Mouse (Mus musculus) liver, embryonic 12.5 days (tissue): ENCODE data around the gene Col4a3. TPM values are rescaled to one million over a fixed set of nuclear protein-coding genes. Genes with fewer than 3 reads are reported as not detected.

ENCODE experiments used
- ATAC-seq: fragments of 200-750 bp; cut with Nextera tagmentation; 2 replicates; pipeline ENCODE4 v1.8.0; 2017; ENCODE audit warnings: moderate number of reproducible peaks, mild to moderate bottlenecking, moderate library complexity
- H3K27ac ChIP-seq: fragments of 300-500 bp; sonication (generic); 2 replicates; pipeline ENCODE4 v1.5.1; 2016; ENCODE audit warnings: mild to moderate bottlenecking
- H3K27me3 ChIP-seq: fragments of 300-500 bp; sonication (generic); replicated peaks from 2 replicates; pipeline ENCODE4 v1.6.1; 2016; ENCODE audit warnings: mild to moderate bottlenecking, moderate library complexity
- H3K36me3 ChIP-seq: fragments of 300-500 bp; sonication (generic); 2 replicates; pipeline ENCODE4 v1.6.1; 2016; ENCODE audit warnings: mild to moderate bottlenecking, moderate library complexity
- H3K4me1 ChIP-seq: fragments of 300-500 bp; sonication (generic); 2 replicates; pipeline ENCODE4 v1.6.1; 2016
- H3K4me2 ChIP-seq: fragments of 300-500 bp; sonication (generic); 2 replicates; pipeline ENCODE4 v1.6.1; 2016; ENCODE audit warnings: mild to moderate bottlenecking, moderate library complexity
- H3K4me3 ChIP-seq: fragments of 300-500 bp; sonication (generic); 2 replicates; pipeline ENCODE4 v1.5.1; 2016; ENCODE audit warnings: mild to moderate bottlenecking, moderate library complexity
- H3K9ac ChIP-seq: fragments of 300-500 bp; sonication (generic); 2 replicates; pipeline ENCODE4 v1.6.1; 2016; ENCODE audit warnings: mild to moderate bottlenecking, moderate library complexity
- H3K9me3 ChIP-seq: fragments of 300-500 bp; sonication (generic); replicated peaks from 2 replicates; pipeline ENCODE4 v1.6.1; 2016; ENCODE audit warnings: mild to moderate bottlenecking, moderate library complexity
- WGBS: fragments of 180-500 bp; shearing (Covaris S2); methylation state at CpG from one replicate; pipeline ENCODE4 v1.1.7; 2016; ENCODE audit not compliant: insufficient replicate concordance; 5-methylcytosine and 5-hydroxymethylcytosine counted together
- polyA plus RNA-seq: library from polyadenylated mRNA; unstranded; fragments of >200 nt; fragmentation: Nextera tagmentation; extraction: Ambion mirVana; gene quantifications from 2 replicates; pipeline ENCODE4 v1.2.1, GENCODE M21; 2016

Gene Col4a3
- polyA plus RNA-seq, 1 experiment from 2014 or later = 0.15 TPM

DNA sequence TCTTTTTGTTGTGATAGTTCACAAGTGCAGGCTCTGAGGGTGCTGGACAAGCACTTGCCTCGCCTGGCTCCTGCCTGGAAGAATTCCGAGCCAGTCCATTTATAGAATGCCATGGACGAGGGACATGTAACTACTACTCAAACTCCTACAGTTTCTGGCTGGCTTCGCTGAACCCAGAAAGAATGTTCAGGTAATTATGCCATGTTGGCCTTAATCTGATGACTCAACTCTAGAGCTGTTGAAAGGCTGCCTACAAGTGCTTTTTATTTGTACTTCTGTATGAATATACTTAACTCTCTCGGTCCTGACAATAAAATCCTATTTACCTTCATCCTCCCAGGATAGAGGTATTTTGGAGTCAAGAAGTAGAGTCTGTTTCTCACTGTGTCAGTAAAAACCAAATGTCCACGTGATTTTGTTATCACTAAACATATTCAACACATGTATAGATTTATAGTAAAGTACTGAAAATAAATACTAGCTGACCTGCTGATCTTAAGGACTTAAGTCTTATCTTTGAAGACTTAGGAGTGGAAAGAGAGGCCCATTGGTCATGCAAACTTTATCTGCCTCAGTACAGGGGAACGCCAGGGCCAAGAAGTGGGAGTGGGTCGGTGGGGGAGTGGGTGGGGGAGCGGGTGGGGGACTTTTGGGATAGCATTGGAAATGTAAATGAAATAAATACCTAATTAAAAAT lies 131.2 kb downstream of the Col4a3 start:
- Histone ChIP-seq H3K27ac (peak overlapping the region; percentile 72), H3K4me3 (no peak overlapping the region), H3K9me3 (no peaks in the 10 kb centered on the region), H3K9ac (no peak overlapping the region), H3K27me3 (peaks cover 3% of the 10 kb centered on the region; the same call in 1 of the 2 replicates), H3K4me1 (peaks cover 30% of the 10 kb centered on the region), H3K36me3 (no peaks in the 10 kb centered on the region), H3K4me2 (peak overlapping the region; percentile 29)
- peak; percentile 83 for ATAC-seq
- WGBS = 50% methylated on average over 9 of the region's 9 CpGs

- H3K4me3 ChIP-seq = peak within 1 kb of the TSS; percentile 84
- H3K4me2 ChIP-seq = peak within 1 kb of the TSS; percentile 88
- H3K9ac ChIP-seq = peak within 1 kb of the TSS; percentile 94
- no peaks in the 10 kb centered on the region for H3K9me3 ChIP-seq
- peaks cover 31% of the 10 kb centered on the region for H3K4me1 ChIP-seq
- 9% methylated on average over 38 of the region's 38 CpGs for WGBS
- peak within 1 kb of the TSS; percentile 95 for H3K27ac ChIP-seq
- peaks cover 4% of the 10 kb centered on the region; the same call in 1 of the 2 replicates for H3K27me3 ChIP-seq
- peaks cover 23% of the 10 kb centered on the region for H3K36me3 ChIP-seq
- ATAC-seq = peak; percentile 95
These were observed 137.8 kb downstream of the Col4a3 start, which contains the start of gene Mff for GRCm38 (mm10) chr1:82724339-82725025. Gene Mff (plus strand): TSS chr1:82724890.

- peak; percentile 96 for ATAC-seq
- Histone ChIP-seq H3K4me1 (peaks cover 23% of the 10 kb centered on the region), H3K9ac (peak overlapping the region; percentile 94), H3K4me2 (peak overlapping the region; percentile 88), H3K4me3 (peak overlapping the region; percentile 84), H3K36me3 (peaks cover 31% of the 10 kb centered on the region), H3K27me3 (peaks cover 4% of the 10 kb centered on the region; the same call in 1 of the 2 replicates), H3K27ac (peak overlapping the region; percentile 95), H3K9me3 (no peaks in the 10 kb centered on the region)
- 1% methylated on average over 37 of the region's 37 CpGs for WGBS
These were observed 138.5 kb downstream of the Col4a3 start for GRCm38 (mm10) chr1:82725026-82725874.

- Histone ChIP-seq H3K4me1 (peaks cover 23% of the 10 kb centered on the region), H3K9me3 (no peaks in the 10 kb centered on the region), H3K27ac (peak overlapping the region; percentile 95), H3K27me3 (peaks cover 4% of the 10 kb centered on the region; the same call in 1 of the 2 replicates), H3K36me3 (peaks cover 36% of the 10 kb centered on the region), H3K9ac (peak overlapping the region; percentile 94), H3K4me2 (peak overlapping the region; percentile 88), H3K4me3 (peak overlapping the region; percentile 84)
- peak; percentile 57 for ATAC-seq
- WGBS = 4% methylated on average over 4 of the region's 4 CpGs
These were observed 139.1 kb downstream of the Col4a3 start for GRCm38 (mm10) chr1:82725875-82726185.

GRCm38 (mm10) chr1:82726482-82726881 lies 139.8 kb downstream of the Col4a3 start:
- H3K4me1 ChIP-seq = peaks cover 23% of the 10 kb centered on the region
- H3K4me3 ChIP-seq = peak overlapping the region; percentile 84
- ATAC-seq = no peak
- H3K27ac ChIP-seq = peak overlapping the region; percentile 95
- H3K4me2 ChIP-seq = peak overlapping the region; percentile 88
- 27% methylated on average over 5 of the region's 5 CpGs for WGBS
- H3K36me3 ChIP-seq = peaks cover 43% of the 10 kb centered on the region
- no peaks in the 10 kb centered on the region for H3K9me3 ChIP-seq
- H3K27me3 ChIP-seq = peaks cover 4% of the 10 kb centered on the region; the same call in 1 of the 2 replicates
- H3K9ac ChIP-seq = peak overlapping the region; percentile 94

- Histone ChIP-seq H3K36me3 (peaks cover 96% of the 10 kb centered on the region), H3K4me2 (no peak overlapping the region), H3K27ac (no peak overlapping the region), H3K27me3 (no peaks in the 10 kb centered on the region), H3K4me1 (peaks cover 16% of the 10 kb centered on the region), H3K9ac (no peak overlapping the region), H3K4me3 (no peak overlapping the region), H3K9me3 (no peaks in the 10 kb centered on the region)
- peak; percentile 71 for ATAC-seq
- WGBS = 53% methylated on average over 1 of the region's 1 CpGs
These were observed 146.6 kb downstream of the Col4a3 start for GRCm38 (mm10) chr1:82733357-82733756.

GRCm38 (mm10) chr1:82738066-82738465 lies 151.3 kb downstream of the Col4a3 start:
- H3K4me1 ChIP-seq = peaks cover 7% of the 10 kb centered on the region
- H3K4me2 ChIP-seq = no peak overlapping the region
- ATAC-seq = no peak
- H3K9me3 ChIP-seq = no peaks in the 10 kb centered on the region
- H3K27me3 ChIP-seq = no peaks in the 10 kb centered on the region
- H3K9ac ChIP-seq = no peak overlapping the region
- no peak overlapping the region for H3K4me3 ChIP-seq
- no peak overlapping the region for H3K27ac ChIP-seq
- 75% methylated on average over 1 of the region's 1 CpGs for WGBS
- peaks cover 84% of the 10 kb centered on the region for H3K36me3 ChIP-seq

GRCm38 (mm10) chr1:82741539-82741938 lies 154.8 kb downstream of the Col4a3 start:
- Histone ChIP-seq H3K9ac (no peak overlapping the region), H3K4me2 (no peak overlapping the region), H3K9me3 (no peaks in the 10 kb centered on the region), H3K27me3 (no peaks in the 10 kb centered on the region), H3K4me3 (no peak overlapping the region), H3K36me3 (peaks cover 72% of the 10 kb centered on the region), H3K27ac (no peak overlapping the region), H3K4me1 (0 out of 2 replicates have a peak, but pooled peaks cover 4% of the 10 kb centered on the region)
- no peak for ATAC-seq
- 76% methylated on average over 7 of the region's 7 CpGs for WGBS

GRCm38 (mm10) chr1:82743962-82744361 lies 157.2 kb downstream of the Col4a3 start:
- Histone ChIP-seq H3K9ac (no peak overlapping the region), H3K4me3 (no peak overlapping the region), H3K9me3 (no peaks in the 10 kb centered on the region), H3K4me1 (peaks cover 18% of the 10 kb centered on the region), H3K27ac (no peak overlapping the region), H3K4me2 (no peak overlapping the region), H3K36me3 (peaks cover 67% of the 10 kb centered on the region), H3K27me3 (no peaks in the 10 kb centered on the region)
- ATAC-seq = no peak
- WGBS = 85% methylated on average over 3 of the region's 3 CpGs

DNA sequence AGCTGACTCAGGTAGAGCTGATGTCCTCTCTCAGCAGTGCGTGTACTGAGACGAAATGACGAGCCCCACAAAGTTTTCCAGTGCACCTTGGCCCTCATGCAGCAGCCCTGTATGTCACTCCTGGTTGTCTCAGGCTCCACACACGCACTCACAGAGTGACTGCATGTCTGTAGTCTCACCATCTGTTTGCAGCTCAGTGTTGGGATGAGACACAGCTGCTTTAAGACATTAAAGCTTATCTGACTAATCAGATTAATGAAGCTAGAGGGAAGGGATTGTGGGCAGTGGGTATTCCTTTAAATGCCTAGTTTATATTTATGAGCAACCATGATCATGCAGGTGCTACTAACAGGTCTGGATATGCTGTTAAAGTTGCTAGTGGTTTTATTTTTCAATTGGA lies 159.7 kb downstream of the Col4a3 start:
- Histone ChIP-seq H3K27me3 (no peaks in the 10 kb centered on the region), H3K4me2 (no peak overlapping the region), H3K36me3 (peaks cover 62% of the 10 kb centered on the region), H3K9ac (no peak overlapping the region), H3K9me3 (no peaks in the 10 kb centered on the region), H3K4me1 (peaks cover 18% of the 10 kb centered on the region), H3K4me3 (no peak overlapping the region), H3K27ac (no peak overlapping the region)
- WGBS = 93% methylated on average over 4 of the region's 4 CpGs
- ATAC-seq = no peak

- Histone ChIP-seq H3K27me3 (no peaks in the 10 kb centered on the region), H3K4me2 (no peak overlapping the region), H3K27ac (no peak overlapping the region), H3K9ac (no peak overlapping the region), H3K36me3 (peaks cover 62% of the 10 kb centered on the region), H3K4me3 (no peak overlapping the region), H3K4me1 (peaks cover 18% of the 10 kb centered on the region), H3K9me3 (no peaks in the 10 kb centered on the region)
- peak; percentile 68 for ATAC-seq
- 50% methylated on average over 2 of the region's 2 CpGs for WGBS
These were observed 161.2 kb downstream of the Col4a3 start for GRCm38 (mm10) chr1:82747714-82748452.
